Mouse (Mus musculus) MEL (cell line): ENCODE data around the gene Gls2. TPM values are rescaled to one million over a fixed set of nuclear protein-coding genes. Genes with fewer than 3 reads are reported as not detected.
A peak's percentile ranks its signal among the peaks of the same experiment; 100 is the strongest.

Experiments
- DNase-seq: peaks from one replicate; pipeline ENCODE4 v3.0.0; 2011; ENCODE audit warnings: low read depth, low spot score
- H3K27ac ChIP-seq: 2 replicates; pipeline ENCODE4 v1.5.1; 2012; ENCODE audit warnings: low read depth, mild to moderate bottlenecking, control low read depth, low read length, moderate library complexity; ENCODE audit not compliant: control insufficient read depth
- H3K27me3 ChIP-seq, 2 experiments: fragments of 150-350 bp in 1 of 2; sonication (generic) in 1 of 2; 2 replicates each; pipeline ENCODE4 v1.6.1; 2012; ENCODE audit warnings: low read length in 2 of 2, mild to moderate bottlenecking in 2 of 2, improper control_type of control experiment in 1 of 2, moderate library complexity in 1 of 2; ENCODE audit not compliant: insufficient read depth in 2 of 2, control insufficient read depth in 1 of 2
- H3K36me3 ChIP-seq, 2 experiments: 2 replicates each; pipeline ENCODE4 v1.6.1; 2012 to 2014; ENCODE audit warnings: low read length in 2 of 2, improper control_type of control experiment in 1 of 2, inconsistent platforms in 1 of 2, mild to moderate bottlenecking in 1 of 2; ENCODE audit not compliant: insufficient read depth in 2 of 2, control insufficient read depth in 1 of 2
- H3K4me1 ChIP-seq, 2 experiments: fragments of 150-350 bp in 1 of 2; sonication (generic) in 1 of 2; 2 replicates each; pipeline ENCODE4 v1.6.1; 2012; ENCODE audit warnings: low read length in 2 of 2, improper control_type of control experiment in 1 of 2, mild to moderate bottlenecking in 1 of 2; ENCODE audit not compliant: insufficient read depth in 2 of 2, control insufficient read depth in 1 of 2
- H3K4me3 ChIP-seq, 2 experiments: fragments of 150-350 bp in 1 of 2; sonication (generic) in 1 of 2; 2 replicates each; pipeline ENCODE4 v1.5.1; 2012; ENCODE audit warnings: low read depth in 2 of 2, low read length in 2 of 2, mild to moderate bottlenecking in 2 of 2, moderate library complexity in 2 of 2, control low read depth in 1 of 2, improper control_type of control experiment in 1 of 2; ENCODE audit not compliant: control insufficient read depth in 1 of 2, insufficient read depth in 1 of 2
- H3K79me2 ChIP-seq: 2 replicates; pipeline ENCODE4 v1.6.1; 2012; ENCODE audit warnings: mild to moderate bottlenecking, low read length, moderate library complexity; ENCODE audit not compliant: control insufficient read depth, poor library complexity, insufficient read depth
- H3K9ac ChIP-seq: 2 replicates; pipeline ENCODE4 v1.6.1; 2012; ENCODE audit warnings: low read depth, mild to moderate bottlenecking, control low read depth, low read length, moderate library complexity; ENCODE audit not compliant: control insufficient read depth, poor library complexity, severe bottlenecking
- H3K9me3 ChIP-seq: fragments of 150-350 bp; sonication (generic); replicated peaks from 2 replicates; pipeline ENCODE4 v1.6.1; 2012; ENCODE audit warnings: mild to moderate bottlenecking, low read length, improper control_type of control experiment, moderate library complexity; ENCODE audit not compliant: insufficient read depth
- BHLHE40 ChIP-seq: IDR thresholded peaks from 2 replicates; pipeline ENCODE4 v1.6.1; 2012; ENCODE audit warnings: low read depth, mild to moderate bottlenecking, inconsistent platforms, low read length, improper control_type of control experiment, borderline replicate concordance
- CHD1 ChIP-seq: IDR thresholded peaks from 2 replicates; pipeline ENCODE4 v1.6.1; 2012; ENCODE audit warnings: low read depth, mild to moderate bottlenecking, inconsistent platforms, low read length, improper control_type of control experiment
- CHD2 ChIP-seq: IDR thresholded peaks from 2 replicates; pipeline ENCODE4 v1.6.1; 2011; ENCODE audit warnings: low read length, improper control_type of control experiment
- CTCF ChIP-seq, 3 experiments: IDR thresholded peaks in 2 of 3; conservative IDR thresholded peaks in 1 of 3; 2 replicates each; pipeline ENCODE4 v1.5.1; 2011 to 2012; ENCODE audit warnings: low read length in 3 of 3, low read depth in 2 of 3, mild to moderate bottlenecking in 2 of 3, improper control_type of control experiment in 1 of 3, inconsistent platforms in 1 of 3, mixed read lengths in 1 of 3, moderate library complexity in 1 of 3; ENCODE audit not compliant: control insufficient read depth in 1 of 3, insufficient read depth in 1 of 3, poor library complexity in 1 of 3, severe bottlenecking in 1 of 3
- E2F4 ChIP-seq: IDR thresholded peaks from 2 replicates; pipeline ENCODE4 v1.6.1; 2011; ENCODE audit warnings: low read depth, low read length, improper control_type of control experiment, borderline replicate concordance
- ELF1 ChIP-seq: IDR thresholded peaks from 2 replicates; pipeline ENCODE4 v1.6.1; 2014; ENCODE audit warnings: low read depth, mild to moderate bottlenecking, inconsistent platforms, low read length, improper control_type of control experiment, moderate library complexity
- ETS1 ChIP-seq: IDR thresholded peaks from 2 replicates; pipeline ENCODE4 v1.6.1; 2012; ENCODE audit warnings: low read depth, mild to moderate bottlenecking, inconsistent platforms, low read length, improper control_type of control experiment, moderate library complexity
- GABPA ChIP-seq: IDR thresholded peaks from 2 replicates; pipeline ENCODE4 v1.6.1; 2012; ENCODE audit warnings: low read depth, mild to moderate bottlenecking, inconsistent platforms, low read length, improper control_type of control experiment, moderate library complexity
- GATA1 ChIP-seq: IDR thresholded peaks from 2 replicates; pipeline ENCODE4 v1.6.1; 2011; ENCODE audit warnings: low read depth, low read length, improper control_type of control experiment
- HCFC1 ChIP-seq: IDR thresholded peaks from 2 replicates; pipeline ENCODE4 v1.6.1; 2012; ENCODE audit warnings: low read depth, mild to moderate bottlenecking, inconsistent platforms, low read length, improper control_type of control experiment, moderate library complexity
- MAFK ChIP-seq: IDR thresholded peaks from 2 replicates; pipeline ENCODE4 v1.6.1; 2011; ENCODE audit warnings: low read depth, mild to moderate bottlenecking, low read length, improper control_type of control experiment, borderline replicate concordance
- MAX ChIP-seq: IDR thresholded peaks from 2 replicates; pipeline ENCODE4 v1.6.1; 2011; ENCODE audit warnings: low read length, improper control_type of control experiment
- MAZ ChIP-seq: IDR thresholded peaks from 2 replicates; pipeline ENCODE4 v1.6.1; 2012; ENCODE audit warnings: low read depth, mild to moderate bottlenecking, inconsistent platforms, low read length, improper control_type of control experiment
- MEF2A ChIP-seq: IDR thresholded peaks from 2 replicates; pipeline ENCODE4 v1.6.1; 2014; ENCODE audit warnings: low read depth, mild to moderate bottlenecking, inconsistent platforms, low read length, improper control_type of control experiment; ENCODE audit not compliant: poor library complexity, insufficient replicate concordance, severe bottlenecking; ENCODE audit errors: extremely low read depth
- MYB ChIP-seq: IDR thresholded peaks from 2 replicates; pipeline ENCODE4 v1.6.1; 2011; ENCODE audit warnings: mild to moderate bottlenecking, low read depth, low read length, improper control_type of control experiment
- MYC ChIP-seq: IDR thresholded peaks from 2 replicates; pipeline ENCODE4 v1.6.1; 2011; ENCODE audit warnings: low read depth, mild to moderate bottlenecking, low read length, improper control_type of control experiment, moderate library complexity
- NELFE ChIP-seq: IDR thresholded peaks from 2 replicates; pipeline ENCODE4 v1.6.1; 2011; ENCODE audit warnings: low read depth, low read length, improper control_type of control experiment
- POLR2A ChIP-seq, 2 experiments: IDR thresholded peaks; 2 replicates each; pipeline ENCODE4 v1.6.1; 2011 to 2012; ENCODE audit warnings: low read length in 2 of 2, mild to moderate bottlenecking in 2 of 2, control low read depth in 1 of 2, improper control_type of control experiment in 1 of 2, low read depth in 1 of 2, moderate library complexity in 1 of 2; ENCODE audit not compliant: control insufficient read depth in 1 of 2, insufficient read depth in 1 of 2, poor library complexity in 1 of 2
- RAD21 ChIP-seq: IDR thresholded peaks from 2 replicates; pipeline ENCODE4 v1.6.1; 2011; ENCODE audit warnings: mild to moderate bottlenecking, low read depth, low read length, improper control_type of control experiment
- RCOR1 ChIP-seq: IDR thresholded peaks from 2 replicates; pipeline ENCODE4 v1.6.1; 2012; ENCODE audit warnings: low read depth, mild to moderate bottlenecking, inconsistent platforms, low read length, improper control_type of control experiment
- SIN3A ChIP-seq: IDR thresholded peaks from 2 replicates; pipeline ENCODE4 v1.6.1; 2012; ENCODE audit warnings: low read length, improper control_type of control experiment, inconsistent platforms
- TAL1 ChIP-seq: IDR thresholded peaks from 2 replicates; pipeline ENCODE4 v1.6.1; 2012; ENCODE audit warnings: mild to moderate bottlenecking, inconsistent platforms, low read length, moderate library complexity, mixed read lengths
- TBP ChIP-seq: IDR thresholded peaks from 2 replicates; pipeline ENCODE4 v1.8.0; 2011; ENCODE audit warnings: low read depth, low read length, improper control_type of control experiment
- TCF12 ChIP-seq: IDR thresholded peaks from 2 replicates; pipeline ENCODE4 v1.6.1; 2014; ENCODE audit warnings: low read depth, mild to moderate bottlenecking, inconsistent platforms, low read length, improper control_type of control experiment, moderate library complexity
- UBTF ChIP-seq: IDR thresholded peaks from 2 replicates; pipeline ENCODE4 v1.6.1; 2012; ENCODE audit warnings: low read depth, mild to moderate bottlenecking, inconsistent platforms, low read length, improper control_type of control experiment, moderate library complexity, borderline replicate concordance; ENCODE audit not compliant: insufficient read depth
- USF1 ChIP-seq: IDR thresholded peaks from 2 replicates; pipeline ENCODE4 v1.6.1; 2014; ENCODE audit warnings: low read depth, mild to moderate bottlenecking, inconsistent platforms, low read length, improper control_type of control experiment, moderate library complexity
- USF2 ChIP-seq, 2 experiments: IDR thresholded peaks; 2 replicates each; pipeline ENCODE4 v1.6.1; 2011 to 2012; ENCODE audit warnings: improper control_type of control experiment in 2 of 2, low read length in 2 of 2, borderline replicate concordance in 1 of 2, inconsistent platforms in 1 of 2, low read depth in 1 of 2, mild to moderate bottlenecking in 1 of 2; ENCODE audit not compliant: insufficient read depth in 1 of 2
- ZKSCAN1 ChIP-seq: IDR thresholded peaks from 2 replicates; pipeline ENCODE4 v1.6.1; 2012; ENCODE audit warnings: low read depth, mild to moderate bottlenecking, inconsistent platforms, low read length, improper control_type of control experiment, moderate library complexity
- polyA plus RNA-seq, 2 experiments: library from polyadenylated mRNA; stranded (reverse) in 1 of 2; unstranded in 1 of 2; fragments of >175 nt in 1 of 2; fragments of >200 nt in 1 of 2; gene quantifications; 2 replicates each; pipeline versions ENCODE4 v1.2.1 to v1.2.4; 2012; ENCODE audit warnings: low replicate concordance in 2 of 2, low read depth in 1 of 2; ENCODE audit not compliant: insufficient read length in 2 of 2, insufficient read depth in 1 of 2, missing spikeins in 1 of 2
- total RNA-seq: library from RNA; depleted of rRNA; stranded (reverse); fragments of 300-350 nt; gene quantifications from 2 replicates; pipeline ENCODE4 v1.2.3, GENCODE M21; 2012

The Gls2 gene
- total and polyA plus RNA-seq, 3 experiments = 11.8 to 17.8 TPM; not detected in 1

DNA sequence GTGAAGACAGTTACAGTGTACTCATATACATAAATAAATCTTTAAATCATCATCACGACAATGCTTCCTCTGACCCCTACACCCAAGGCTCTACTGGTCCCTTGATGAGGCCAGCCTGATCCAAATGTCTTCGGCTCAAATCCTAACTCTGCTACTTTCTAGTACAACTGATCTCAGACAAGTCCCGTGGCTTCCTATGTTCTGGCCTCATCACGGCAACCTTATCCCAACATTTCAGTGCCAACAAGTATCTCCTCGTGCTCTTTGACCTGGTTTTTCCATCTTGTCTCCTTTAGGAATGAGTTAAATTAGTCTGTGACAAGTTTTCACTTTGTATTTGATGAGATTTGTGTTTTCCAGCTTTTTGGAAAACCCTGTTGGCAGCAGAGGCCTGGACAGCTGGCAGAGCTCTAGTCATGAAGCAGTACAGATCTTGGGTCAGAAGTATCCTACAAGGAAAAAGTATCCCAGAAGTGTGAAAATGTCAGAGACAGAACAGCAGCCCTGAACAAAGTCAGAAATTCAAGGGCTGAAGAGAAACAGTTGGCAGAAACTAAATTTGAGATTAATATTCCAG lies 45.4 kb upstream of the Gls2 start:
- H3K27ac ChIP-seq = peak overlapping the region; percentile 76
- peaks cover 4 to 7% of the 10 kb centered on the region in 2 experiments; a peak in 2 of 4 replicates for H3K4me1 ChIP-seq
- no peaks in the 10 kb centered on the region for H3K9me3 ChIP-seq
- no peaks in the 10 kb centered on the region for H3K27me3 ChIP-seq
- H3K36me3 ChIP-seq = peaks cover 0 to 4% of the 10 kb centered on the region in 2 experiments; a peak in 2 of 4 replicates
- peak overlapping the region; percentile 63 for H3K4me3 ChIP-seq
- no peak for TF ChIP-seq CTCF (IDR thresholded peaks at IDR 0.05 in 2 of 3, conservative IDR thresholded peaks at IDR 0.05 in 1 of 3; ENCODE audit: control insufficient read depth in 1 of 3, insufficient read depth in 1 of 3, low read depth in 2 of 3, low read length in 3 of 3, poor library complexity in 1 of 3, severe bottlenecking in 1 of 3)
- TF ChIP-seq GATA1 = no peak
- TF ChIP-seq MYB = no peak
- no peak for TF ChIP-seq RCOR1
- TF ChIP-seq MAX = no peak
- TF ChIP-seq SIN3A = no peak
- no peak for TF ChIP-seq USF2 (IDR thresholded peaks at IDR 0.05; ENCODE audit: borderline replicate concordance in 1 of 2, insufficient read depth in 1 of 2, low read depth in 1 of 2, low read length in 2 of 2)
- TF ChIP-seq CHD2 = no peak
- TF ChIP-seq MYC = no peak
- no peak for TF ChIP-seq CHD1
- no peak for TF ChIP-seq ETS1
- TF ChIP-seq BHLHE40 = no peak
- no peak for TF ChIP-seq TBP
- TF ChIP-seq, all 39 proteins: peak for 0
- DNase-seq = no peak
- Histone ChIP-seq H3K79me2 (no peaks in the 10 kb centered on the region), H3K9ac (peak overlapping the region; percentile 67)

DNA sequence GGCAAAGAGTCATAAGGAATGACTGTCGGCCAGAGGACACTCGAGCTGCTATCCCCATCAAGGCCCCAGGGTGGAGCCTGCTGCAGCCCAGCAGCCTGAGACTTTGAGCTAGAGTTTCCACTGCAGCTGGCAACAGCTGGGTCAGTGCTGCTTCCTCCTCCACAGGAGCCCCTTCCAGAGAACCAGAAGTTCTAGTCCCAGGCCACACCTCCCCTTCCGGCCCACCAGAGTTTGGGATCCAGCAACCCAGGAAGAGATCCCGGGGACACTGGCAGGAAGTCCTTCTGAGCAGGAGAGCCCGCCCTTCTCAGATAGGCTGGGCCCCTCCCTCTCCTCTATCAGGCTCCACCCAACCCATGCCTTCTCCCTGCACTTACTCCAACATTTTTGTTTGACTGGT lies 44.7 kb upstream of the Gls2 start:
- Histone ChIP-seq H3K9me3 (no peaks in the 10 kb centered on the region), H3K4me1 (peaks cover 4 to 7% of the 10 kb centered on the region in 2 experiments; a peak in 2 of 4 replicates), H3K4me3 (peak overlapping the region; percentile 63), H3K79me2 (no peaks in the 10 kb centered on the region), H3K27me3 (no peaks in the 10 kb centered on the region), H3K9ac (peak overlapping the region; percentile 67), H3K36me3 (peaks cover 0 to 4% of the 10 kb centered on the region in 2 experiments; a peak in 2 of 4 replicates), H3K27ac (peak overlapping the region; percentile 76)
- DNase-seq = peak; percentile 92
- TF ChIP-seq NELFE (peak; percentile 72), UBTF (no peak), TCF12 (peak; percentile 42; the same call in 1 of the 2 replicates), MEF2A (no peak), CTCF (IDR thresholded peaks at IDR 0.05 in 2 of 3, conservative IDR thresholded peaks at IDR 0.05 in 1 of 3; ENCODE audit: control insufficient read depth in 1 of 3, insufficient read depth in 1 of 3, low read depth in 2 of 3, low read length in 3 of 3, poor library complexity in 1 of 3, severe bottlenecking in 1 of 3) (peak; percentile 22 to 26 (median 22); a peak in 3 of 6 replicates), ZKSCAN1 (no peak), HCFC1 (peak; percentile 80), E2F4 (no peak), ETS1 (peak; percentile 60), MAX (no peak), BHLHE40 (no peak), TAL1 (no peak), MAFK (no peak), RAD21 (no peak; the same call in 1 of the 2 replicates), MYC (no peak), ELF1 (peak; percentile 89), USF2 (IDR thresholded peaks at IDR 0.05; ENCODE audit: borderline replicate concordance in 1 of 2, insufficient read depth in 1 of 2, low read depth in 1 of 2, low read length in 2 of 2) (no peak), GABPA (0 out of 2 replicates have a peak, but pooled peaks have one; percentile 18), MAZ (peak; percentile 78), USF1 (peak; percentile 11; the same call in 1 of the 2 replicates), TBP (peak; percentile 43; the same call in 1 of the 2 replicates), SIN3A (peak; percentile 76), CHD1 (no peak), POLR2A (IDR thresholded peaks at IDR 0.05; ENCODE audit: control insufficient read depth in 1 of 2, insufficient read depth in 1 of 2, low read depth in 1 of 2, low read length in 2 of 2, poor library complexity in 1 of 2) (peak; percentile 37 to 81; a peak in 2 of 4 replicates)
